Mouse (Mus musculus): ENCODE measurements around the gene Poll. TPM values are rescaled to one million over a fixed set of nuclear protein-coding genes. Genes with fewer than 3 reads are reported as not detected.

Gene Poll
- polyA plus RNA-seq, 1 experiment from 2014 or later: 13.4 TPM

DNA sequence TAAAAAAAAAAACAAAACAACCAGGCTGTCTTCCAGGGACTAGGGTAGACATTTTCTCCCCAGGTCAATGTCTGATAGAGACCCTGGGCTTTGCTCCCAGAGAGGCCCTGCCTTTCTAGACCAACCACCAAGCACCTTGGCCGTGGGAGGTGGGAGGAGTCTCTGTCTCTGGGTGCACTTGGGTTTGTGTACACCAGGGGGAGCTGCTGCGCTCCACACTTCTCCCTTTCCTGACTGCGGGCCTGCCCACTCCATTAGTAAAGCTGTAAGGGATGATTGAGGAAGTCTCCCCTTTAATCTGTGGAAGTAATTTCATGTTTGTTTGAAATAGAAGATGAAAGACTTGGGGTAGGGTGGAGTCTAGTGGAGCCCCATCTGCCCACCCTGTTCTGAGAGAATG lies 20.9 kb upstream of the Poll start:
- H3K4me1 ChIP-seq (ENCODE audit: control insufficient read depth, insufficient read depth, low read length): peaks cover 17% of the 10 kb centered on the region
- H3K9ac ChIP-seq (ENCODE audit: low read length): no peak overlapping the region
- H3K36me3 ChIP-seq (ENCODE audit: control insufficient read depth, insufficient read depth): peaks cover 18% of the 10 kb centered on the region
- no peak overlapping the region for H3K4me2 ChIP-seq (ENCODE audit: low read depth, low read length)
- H3K27ac ChIP-seq (ENCODE audit: low read length): no peak overlapping the region
- H3K27me3 ChIP-seq (ENCODE audit: control insufficient read depth, insufficient read depth, low read length): no peaks in the 10 kb centered on the region
- ATAC-seq (replicated peaks; ENCODE audit: extremely low read depth, insufficient read depth, low FRiP score): no peak
- no peaks in the 10 kb centered on the region for H3K9me3 ChIP-seq (replicated peaks; ENCODE audit: control insufficient read depth, low read length)
- 65% methylated on average over 3 of the region's 3 CpGs for WGBS
- no peak overlapping the region for H3K4me3 ChIP-seq (ENCODE audit: low read length)

GRCm38 (mm10) chr19:45580235-45580634 lies 19.9 kb upstream of the Poll start:
- no peaks in the 10 kb centered on the region for H3K27me3 ChIP-seq (ENCODE audit: control insufficient read depth, insufficient read depth, low read length)
- H3K4me1 ChIP-seq (ENCODE audit: control insufficient read depth, insufficient read depth, low read length): peaks cover 26% of the 10 kb centered on the region
- H3K4me2 ChIP-seq (ENCODE audit: low read depth, low read length): no peak overlapping the region
- WGBS: 71% methylated on average over 12 of the region's 12 CpGs
- no peak for ATAC-seq (replicated peaks; ENCODE audit: extremely low read depth, insufficient read depth, low FRiP score)
- H3K9ac ChIP-seq (ENCODE audit: low read length): no peak overlapping the region
- H3K4me3 ChIP-seq (ENCODE audit: low read length): no peak overlapping the region
- H3K36me3 ChIP-seq (ENCODE audit: control insufficient read depth, insufficient read depth): peaks cover 15% of the 10 kb centered on the region
- no peak overlapping the region for H3K27ac ChIP-seq (ENCODE audit: low read length)
- no peaks in the 10 kb centered on the region for H3K9me3 ChIP-seq (replicated peaks; ENCODE audit: control insufficient read depth, low read length)

DNA sequence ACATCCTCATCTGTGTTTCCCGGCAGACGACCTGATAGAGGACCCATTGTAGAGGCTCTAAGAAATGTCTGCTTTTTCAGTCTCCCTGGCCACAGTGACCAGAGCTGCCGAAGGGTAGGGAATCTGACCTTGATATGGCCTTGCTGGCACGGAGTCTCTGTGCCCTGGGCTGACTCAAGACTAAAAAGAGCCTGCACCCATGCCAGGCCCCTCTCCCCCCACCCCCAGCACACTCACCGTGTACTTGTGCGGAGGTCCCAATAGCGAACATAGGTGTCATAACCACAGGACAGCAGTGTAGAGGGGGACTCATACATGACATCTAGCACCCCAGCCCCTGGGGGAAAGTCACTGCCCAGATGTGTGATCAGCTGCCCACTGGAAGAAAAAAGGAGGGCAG lies 19.1 kb upstream of the Poll start:
- 0 out of 2 replicates have a peak, but pooled peaks have one; percentile 14 for ATAC-seq (replicated peaks; ENCODE audit: extremely low read depth, insufficient read depth, low FRiP score)
- H3K9ac ChIP-seq (ENCODE audit: low read length): no peak overlapping the region
- H3K4me1 ChIP-seq (ENCODE audit: control insufficient read depth, insufficient read depth, low read length): peaks cover 34% of the 10 kb centered on the region
- peaks cover 15% of the 10 kb centered on the region for H3K36me3 ChIP-seq (ENCODE audit: control insufficient read depth, insufficient read depth)
- WGBS: 65% methylated on average over 7 of the region's 7 CpGs
- no peak overlapping the region for H3K4me3 ChIP-seq (ENCODE audit: low read length)
- no peak overlapping the region for H3K27ac ChIP-seq (ENCODE audit: low read length)
- no peaks in the 10 kb centered on the region for H3K9me3 ChIP-seq (replicated peaks; ENCODE audit: control insufficient read depth, low read length)
- H3K4me2 ChIP-seq (ENCODE audit: low read depth, low read length): no peak overlapping the region
- H3K27me3 ChIP-seq (ENCODE audit: control insufficient read depth, insufficient read depth, low read length): no peaks in the 10 kb centered on the region

DNA sequence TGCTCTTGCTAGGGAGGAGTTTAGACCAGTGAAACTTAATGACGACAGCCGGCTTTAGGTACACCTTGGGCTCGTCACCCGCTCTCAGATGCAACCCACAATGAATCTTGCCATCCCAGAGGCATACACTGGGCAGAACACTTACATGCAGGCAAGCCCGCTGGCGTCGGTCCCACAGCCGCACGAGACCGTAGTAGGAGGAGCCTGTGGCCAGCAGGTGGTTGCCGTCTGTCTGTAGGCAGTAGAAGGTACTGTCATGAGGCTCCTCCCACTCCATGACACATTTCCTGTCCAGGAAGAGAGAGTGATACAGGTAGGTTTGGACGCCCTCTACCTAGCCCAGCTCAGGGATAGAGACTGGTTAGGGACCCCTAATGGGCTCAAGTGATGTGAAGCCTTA lies 18.6 kb upstream of the Poll start:
- no peaks in the 10 kb centered on the region for H3K27me3 ChIP-seq (ENCODE audit: control insufficient read depth, insufficient read depth, low read length)
- no peaks in the 10 kb centered on the region for H3K9me3 ChIP-seq (replicated peaks; ENCODE audit: control insufficient read depth, low read length)
- H3K36me3 ChIP-seq (ENCODE audit: control insufficient read depth, insufficient read depth): peaks cover 15% of the 10 kb centered on the region
- H3K9ac ChIP-seq (ENCODE audit: low read length): no peak overlapping the region
- no peak overlapping the region for H3K4me3 ChIP-seq (ENCODE audit: low read length)
- H3K27ac ChIP-seq (ENCODE audit: low read length): no peak overlapping the region
- no peak overlapping the region for H3K4me2 ChIP-seq (ENCODE audit: low read depth, low read length)
- 0 out of 2 replicates have a peak, but pooled peaks have one; percentile 2 for ATAC-seq (replicated peaks; ENCODE audit: extremely low read depth, insufficient read depth, low FRiP score)
- H3K4me1 ChIP-seq (ENCODE audit: control insufficient read depth, insufficient read depth, low read length): peaks cover 37% of the 10 kb centered on the region
- 69% methylated on average over 12 of the region's 12 CpGs for WGBS

DNA sequence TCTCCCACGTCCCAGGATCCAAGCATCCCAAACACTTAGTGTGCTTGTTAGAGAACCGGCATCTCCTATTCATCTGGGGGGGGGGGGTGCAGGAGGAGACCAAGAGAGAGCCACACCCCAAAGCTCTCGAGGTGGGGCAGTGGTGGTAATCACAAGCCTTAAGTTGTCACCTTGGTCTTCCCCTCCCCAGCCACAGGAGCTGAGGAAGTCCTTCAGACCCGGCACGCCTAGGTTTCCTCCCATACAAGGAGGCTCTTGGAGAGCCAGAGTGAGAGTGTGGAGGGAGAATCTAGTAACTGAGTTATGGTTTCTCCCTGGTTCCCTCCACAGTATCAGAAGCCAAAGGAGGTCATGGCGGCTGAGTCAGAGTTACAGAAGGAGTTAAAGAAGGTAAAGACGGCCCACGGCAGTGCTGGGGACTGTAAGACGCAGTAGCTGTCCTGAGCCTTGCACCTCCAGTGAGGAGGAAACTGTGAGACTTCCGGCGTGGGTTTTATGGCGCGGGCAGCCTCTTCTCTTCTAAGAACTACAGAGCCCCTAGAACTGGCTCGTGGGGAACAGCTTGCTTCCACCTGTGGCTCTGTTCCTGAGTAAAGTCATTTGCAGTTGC lies 16.9 kb upstream of the Poll start:
- Histone ChIP-seq H3K27ac (ENCODE audit: low read length) (no peak overlapping the region; the same call in 1 of the 2 replicates), H3K4me3 (ENCODE audit: low read length) (no peak overlapping the region), H3K4me1 (ENCODE audit: control insufficient read depth, insufficient read depth, low read length) (peaks cover 40% of the 10 kb centered on the region), H3K9ac (ENCODE audit: low read length) (no peak overlapping the region), H3K27me3 (ENCODE audit: control insufficient read depth, insufficient read depth, low read length) (no peaks in the 10 kb centered on the region), H3K9me3 (replicated peaks; ENCODE audit: control insufficient read depth, low read length) (no peaks in the 10 kb centered on the region), H3K36me3 (ENCODE audit: control insufficient read depth, insufficient read depth) (peaks cover 15% of the 10 kb centered on the region), H3K4me2 (ENCODE audit: low read depth, low read length) (no peak overlapping the region)
- no peak for ATAC-seq (replicated peaks; ENCODE audit: extremely low read depth, insufficient read depth, low FRiP score)
- WGBS: 64% methylated on average over 14 of the region's 14 CpGs

DNA sequence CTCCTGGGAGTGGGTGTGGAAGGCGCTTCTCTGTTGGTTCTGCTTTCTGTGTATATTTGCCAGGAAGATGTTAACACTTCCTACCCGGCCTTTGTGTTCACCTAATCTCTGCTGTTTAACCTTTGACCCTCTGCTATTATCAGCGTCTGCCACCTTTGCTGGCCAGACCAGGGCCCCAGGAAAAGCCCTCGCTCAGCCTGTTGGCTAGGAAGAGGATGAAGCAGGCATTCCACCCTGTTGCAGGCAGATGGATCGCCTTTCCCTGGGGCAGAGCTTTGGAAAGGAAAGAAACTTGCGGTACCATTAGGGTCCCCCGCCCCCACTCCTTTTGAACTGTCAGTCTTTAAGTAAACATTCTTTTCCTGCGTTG lies 15.3 kb upstream of the Poll start:
- no peaks in the 10 kb centered on the region for H3K27me3 ChIP-seq (ENCODE audit: control insufficient read depth, insufficient read depth, low read length)
- peaks cover 12% of the 10 kb centered on the region for H3K36me3 ChIP-seq (ENCODE audit: control insufficient read depth, insufficient read depth)
- no peaks in the 10 kb centered on the region for H3K9me3 ChIP-seq (replicated peaks; ENCODE audit: control insufficient read depth, low read length)
- 19% methylated on average over 8 of the region's 8 CpGs for WGBS
- peaks cover 38% of the 10 kb centered on the region for H3K4me1 ChIP-seq (ENCODE audit: control insufficient read depth, insufficient read depth, low read length)
- 0 out of 2 replicates have a peak overlapping the region, but pooled peaks have one; percentile 14 for H3K4me2 ChIP-seq (ENCODE audit: low read depth, low read length)
- ATAC-seq (replicated peaks; ENCODE audit: extremely low read depth, insufficient read depth, low FRiP score): 0 out of 2 replicates have a peak, but pooled peaks have one; percentile 20
- no peak overlapping the region for H3K4me3 ChIP-seq (ENCODE audit: low read length)
- H3K27ac ChIP-seq (ENCODE audit: low read length): no peak overlapping the region
- H3K9ac ChIP-seq (ENCODE audit: low read length): no peak overlapping the region

DNA sequence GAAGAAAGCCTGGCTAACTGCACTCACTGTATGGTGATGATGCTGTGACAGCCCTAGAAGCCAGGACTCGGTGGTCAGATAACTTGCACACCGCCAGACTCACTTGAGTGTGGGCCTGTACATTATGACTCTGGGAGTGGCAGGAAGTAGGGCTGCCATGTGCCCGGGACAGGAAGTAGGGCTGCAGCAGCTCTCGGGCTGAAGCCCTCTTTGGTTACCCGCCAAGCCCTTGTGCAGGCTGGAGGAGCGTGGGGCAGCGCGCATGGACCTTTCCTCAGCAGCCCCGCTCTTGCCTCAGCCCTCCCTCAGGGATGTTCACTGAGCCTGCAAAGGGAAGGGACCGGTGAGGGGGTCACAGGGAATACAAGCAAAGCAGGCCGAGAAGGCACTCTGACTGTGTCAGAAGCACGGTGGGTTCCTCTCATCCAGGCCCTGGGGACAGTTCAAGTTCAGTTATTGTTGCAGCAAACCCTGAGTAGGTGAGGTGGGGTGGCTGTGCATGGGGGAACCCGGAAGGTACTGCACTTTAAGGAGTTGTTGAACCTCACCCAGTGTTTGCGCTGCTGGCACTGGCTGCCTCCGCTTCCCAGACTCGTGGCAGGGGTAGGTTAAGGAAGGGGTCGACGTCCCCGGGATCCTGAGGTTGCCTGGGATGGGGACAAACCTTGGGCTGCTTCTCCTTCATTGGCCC lies 14.8 kb upstream of the Poll start:
- Histone ChIP-seq H3K36me3 (ENCODE audit: control insufficient read depth, insufficient read depth) (peaks cover 12% of the 10 kb centered on the region), H3K9me3 (replicated peaks; ENCODE audit: control insufficient read depth, low read length) (no peaks in the 10 kb centered on the region), H3K4me1 (ENCODE audit: control insufficient read depth, insufficient read depth, low read length) (peaks cover 34% of the 10 kb centered on the region), H3K4me3 (ENCODE audit: low read length) (no peak overlapping the region), H3K27ac (ENCODE audit: low read length) (peak overlapping the region; percentile 33; the same call in 1 of the 2 replicates), H3K4me2 (ENCODE audit: low read depth, low read length) (no peak overlapping the region), H3K27me3 (ENCODE audit: control insufficient read depth, insufficient read depth, low read length) (no peaks in the 10 kb centered on the region), H3K9ac (ENCODE audit: low read length) (no peak overlapping the region; the same call in 1 of the 2 replicates)
- 35% methylated on average over 19 of the region's 19 CpGs for WGBS
- ATAC-seq (replicated peaks; ENCODE audit: extremely low read depth, insufficient read depth, low FRiP score): no peak; the same call in 1 of the 2 replicates

DNA sequence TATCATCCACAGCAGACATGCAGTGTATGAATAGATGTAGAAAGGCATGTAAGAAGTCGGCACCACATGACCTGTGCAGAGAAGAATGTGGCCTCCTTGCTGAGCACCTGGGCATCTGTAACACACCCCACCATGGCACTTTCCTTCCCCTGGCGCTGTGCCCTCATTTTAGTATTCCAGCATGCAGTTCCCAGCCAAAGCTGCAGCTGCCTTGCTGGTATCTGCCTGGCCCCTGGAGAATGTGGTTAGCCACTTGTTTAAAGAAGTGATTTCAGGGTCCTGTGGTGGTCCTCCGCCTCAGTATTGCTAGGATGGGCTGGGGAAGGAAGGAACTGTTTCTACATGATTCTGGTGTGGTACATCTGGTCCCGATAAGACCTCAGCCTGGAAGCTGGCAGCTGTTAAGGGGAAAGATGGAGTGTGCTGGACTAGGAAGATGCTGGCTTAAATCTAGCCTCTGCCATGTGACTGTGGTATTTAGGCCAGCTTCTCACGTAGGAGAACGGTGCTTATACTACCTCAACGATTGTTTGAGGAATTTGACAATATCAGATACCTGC lies 14.1 kb upstream of the Poll start:
- peaks cover 28% of the 10 kb centered on the region for H3K4me1 ChIP-seq (ENCODE audit: control insufficient read depth, insufficient read depth, low read length)
- WGBS: 53% methylated on average over 7 of the region's 7 CpGs
- no peak overlapping the region for H3K4me2 ChIP-seq (ENCODE audit: low read depth, low read length)
- H3K9ac ChIP-seq (ENCODE audit: low read length): no peak overlapping the region
- H3K9me3 ChIP-seq (replicated peaks; ENCODE audit: control insufficient read depth, low read length): no peaks in the 10 kb centered on the region
- H3K27ac ChIP-seq (ENCODE audit: low read length): peak overlapping the region; percentile 27; the same call in 1 of the 2 replicates
- H3K27me3 ChIP-seq (ENCODE audit: control insufficient read depth, insufficient read depth, low read length): no peaks in the 10 kb centered on the region
- no peak overlapping the region for H3K4me3 ChIP-seq (ENCODE audit: low read length)
- H3K36me3 ChIP-seq (ENCODE audit: control insufficient read depth, insufficient read depth): peaks cover 12% of the 10 kb centered on the region
- no peak for ATAC-seq (replicated peaks; ENCODE audit: extremely low read depth, insufficient read depth, low FRiP score)

DNA sequence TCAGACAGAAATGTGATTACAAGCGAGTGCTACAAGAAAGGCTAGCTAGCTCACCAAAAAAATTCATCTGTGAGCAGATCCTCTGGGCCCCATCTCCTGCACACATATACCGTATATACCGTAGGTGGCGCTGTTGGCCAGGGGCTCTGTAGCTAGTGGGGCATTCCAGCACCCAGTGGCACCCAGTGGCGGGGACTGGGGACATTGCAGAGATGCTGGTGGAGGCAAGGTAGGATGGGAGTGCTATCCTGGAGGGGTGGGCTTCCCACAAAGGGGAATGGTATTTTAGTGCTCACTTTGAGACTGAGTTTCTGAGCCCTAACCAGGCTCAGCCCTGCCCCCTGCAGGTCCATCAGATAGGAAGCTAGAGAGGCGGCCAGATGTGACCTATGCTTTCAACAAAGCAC lies 13.5 kb upstream of the Poll start:
- Histone ChIP-seq H3K9ac (ENCODE audit: low read length) (no peak overlapping the region), H3K9me3 (replicated peaks; ENCODE audit: control insufficient read depth, low read length) (no peaks in the 10 kb centered on the region), H3K4me3 (ENCODE audit: low read length) (no peak overlapping the region), H3K4me1 (ENCODE audit: control insufficient read depth, insufficient read depth, low read length) (peaks cover 27% of the 10 kb centered on the region), H3K27ac (ENCODE audit: low read length) (no peak overlapping the region), H3K27me3 (ENCODE audit: control insufficient read depth, insufficient read depth, low read length) (no peaks in the 10 kb centered on the region), H3K36me3 (ENCODE audit: control insufficient read depth, insufficient read depth) (peaks cover 10% of the 10 kb centered on the region), H3K4me2 (ENCODE audit: low read depth, low read length) (no peak overlapping the region)
- 14% methylated on average over 6 of the region's 6 CpGs for WGBS
- ATAC-seq (replicated peaks; ENCODE audit: extremely low read depth, insufficient read depth, low FRiP score): peak; percentile 53; the same call in 1 of the 2 replicates

Data from heart, embryonic 16.5 days (tissue).